Mouse (Mus musculus) stomach, postnatal 0 days (tissue): ENCODE measurements around the gene Rnf41. TPM values are rescaled to one million over a fixed set of nuclear protein-coding genes. Genes with fewer than 3 reads are reported as not detected.

Source experiments
- ATAC-seq: fragments of 200-750 bp; cut with Nextera tagmentation; 2 replicates; pipeline ENCODE4 v1.8.0; 2017; ENCODE audit not compliant: low FRiP score, low TSS enrichment
- DNase-seq: peaks from one replicate; pipeline ENCODE4 v3.0.0-alpha.2; 2016; ENCODE audit warnings: low spot score
- H3K27ac ChIP-seq: fragments of 300-500 bp; sonication (generic); replicated peaks from 2 replicates; pipeline ENCODE4 v1.5.1; 2014; ENCODE audit warnings: mild to moderate bottlenecking, control low read depth
- H3K27me3 ChIP-seq: fragments of 300-500 bp; sonication (generic); 2 replicates; pipeline ENCODE4 v1.6.1; 2014; ENCODE audit warnings: low read length; ENCODE audit not compliant: control insufficient read depth, insufficient read depth
- H3K36me3 ChIP-seq: fragments of 300-500 bp; sonication (generic); 2 replicates; pipeline ENCODE4 v1.6.1; 2014; ENCODE audit warnings: low read length, mixed read lengths; ENCODE audit not compliant: control insufficient read depth, insufficient read depth
- H3K4me1 ChIP-seq: fragments of 300-500 bp; sonication (generic); replicated peaks from 2 replicates; pipeline ENCODE4 v1.6.1; 2014; ENCODE audit warnings: antibody characterized with exemption; ENCODE audit not compliant: control insufficient read depth, insufficient read depth
- H3K4me2 ChIP-seq: fragments of 300-500 bp; sonication (generic); replicated peaks from 2 replicates; pipeline ENCODE4 v1.6.1; 2014; ENCODE audit warnings: low read depth, mild to moderate bottlenecking, control low read depth, moderate library complexity
- H3K4me3 ChIP-seq: fragments of 300-500 bp; sonication (generic); 2 replicates; pipeline ENCODE4 v1.5.1; 2014; ENCODE audit warnings: low read depth, low read length, control low read depth
- H3K9ac ChIP-seq: fragments of 300-500 bp; sonication (generic); 2 replicates; pipeline ENCODE4 v1.6.1; 2014; ENCODE audit warnings: mild to moderate bottlenecking, low read length, control low read depth, mixed read lengths
- H3K9me3 ChIP-seq: fragments of 300-500 bp; sonication (generic); 2 replicates; pipeline ENCODE4 v1.6.1; 2016; ENCODE audit warnings: low read length; ENCODE audit not compliant: control insufficient read depth
- CTCF ChIP-seq: IDR thresholded peaks from 2 replicates; pipeline ENCODE4 v1.5.1; 2016; ENCODE audit warnings: antibody characterized with exemption, low read depth, mild to moderate bottlenecking, moderate library complexity
- EP300 ChIP-seq: optimal IDR thresholded peaks from 2 replicates; pipeline ENCODE3; 2016; ENCODE audit warnings: antibody characterized with exemption
- WGBS: fragments of 180-500 bp; shearing (Covaris S2); extraction: QIAGEN DNeasy Blood & Tissue Kit; methylation state at CpG from one replicate; pipeline ENCODE4 v1.1.7; 2014; 5-methylcytosine and 5-hydroxymethylcytosine counted together
- polyA plus RNA-seq: library from polyadenylated mRNA; unstranded; fragments of >200 nt; fragmentation: Nextera tagmentation; extraction: Ambion mirVana; gene quantifications from 2 replicates; pipeline ENCODE4 v1.2.1, GENCODE M21; 2015

The Rnf41 gene
- 18.9 and 20.1 TPM in 2 replicates for polyA plus RNA-seq

DNA sequence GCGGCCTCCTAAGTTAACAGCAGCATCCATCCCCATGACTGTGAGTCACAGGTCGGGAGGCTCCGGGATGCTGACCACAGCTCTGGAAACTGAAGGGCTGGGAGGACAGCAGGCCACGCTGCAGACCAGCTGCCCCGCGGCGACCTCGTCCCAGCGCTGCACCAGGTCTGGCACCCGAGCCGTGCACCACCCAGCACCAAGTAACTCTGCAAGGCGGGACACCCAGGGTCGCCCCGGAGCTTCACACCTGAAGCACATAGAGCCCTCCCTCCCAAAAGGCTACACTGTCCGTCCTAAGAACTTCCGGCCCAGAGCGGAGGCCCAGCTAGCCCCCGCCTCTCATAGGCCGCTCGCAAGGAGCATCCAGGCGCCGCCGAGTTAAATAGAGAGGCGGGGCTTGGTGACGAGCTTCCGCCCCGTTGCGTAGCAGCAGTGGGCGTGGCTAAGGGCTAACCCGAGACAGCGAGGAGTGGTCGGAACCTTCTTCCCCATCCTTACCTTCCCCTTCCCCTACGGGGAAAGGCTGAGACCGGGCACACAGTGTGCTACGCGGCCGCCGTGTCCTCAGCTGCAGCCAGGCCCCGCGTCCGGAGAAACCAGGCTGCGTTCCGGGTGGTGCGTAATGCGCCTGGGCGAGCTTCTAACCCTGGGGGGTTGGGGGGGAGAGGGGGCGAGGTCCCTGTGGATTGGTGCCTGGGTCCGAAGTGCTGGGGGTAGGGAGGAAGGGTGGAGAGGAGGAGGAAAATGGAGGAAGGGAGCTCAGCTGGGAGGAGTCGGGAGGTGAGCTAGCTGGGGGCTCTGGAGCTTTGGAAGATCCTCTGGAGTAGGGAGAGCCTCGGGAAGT, at the start of gene Rnf41, which contains the start of gene Nabp2:
Gene Rnf41 (plus strand): TSS at position 447 of the 844 bp plus-strand sequence.
Gene Nabp2 (minus strand): TSS at position 282 of the 844 bp plus-strand sequence.
- TF ChIP-seq CTCF (no peak; the same call in 1 of the 2 replicates), EP300 (peak; percentile 47)
- Histone ChIP-seq H3K4me3 (peak within 1 kb of the TSS; percentile 93), H3K9me3 (no peaks in the 10 kb centered on the region), H3K4me1 (no peaks in the 10 kb centered on the region; the same call in 1 of the 2 replicates), H3K36me3 (no peaks in the 10 kb centered on the region; the same call in 1 of the 2 replicates), H3K27ac (peak within 1 kb of the TSS; percentile 96), H3K4me2 (peak within 1 kb of the TSS; percentile 87), H3K27me3 (no peaks in the 10 kb centered on the region), H3K9ac (peak within 1 kb of the TSS; percentile 83)
- ATAC-seq, result peak; percentile 88
- peak; percentile 96 for DNase-seq
- under 1% methylated on average over 44 of the region's 50 CpGs for WGBS

DNA sequence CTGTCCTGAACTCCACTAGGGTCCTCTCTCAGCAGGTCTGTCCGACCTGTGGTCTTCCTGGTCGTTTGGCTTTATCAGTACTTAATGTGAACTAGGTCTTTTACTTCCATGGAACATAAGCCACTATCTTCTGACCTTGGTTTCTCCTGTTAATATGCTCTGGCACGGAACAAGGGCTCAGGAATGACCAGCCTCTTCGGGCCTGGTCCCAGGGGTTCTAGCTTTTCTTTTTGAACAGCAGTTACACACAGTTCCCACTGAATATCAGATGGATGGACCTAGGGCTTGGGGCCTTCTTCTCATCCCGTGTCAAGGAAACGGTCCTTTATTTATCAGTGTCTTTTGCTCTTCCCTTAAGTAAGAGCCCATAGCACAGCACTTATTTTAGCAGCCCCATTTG, 49.6 kb upstream of the Rnf41 start:
- Histone ChIP-seq H3K9me3 (no peaks in the 10 kb centered on the region), H3K4me3 (no peak overlapping the region), H3K4me2 (no peak overlapping the region), H3K9ac (no peak overlapping the region), H3K4me1 (no peaks in the 10 kb centered on the region), H3K27me3 (no peaks in the 10 kb centered on the region), H3K36me3 (peaks cover 19% of the 10 kb centered on the region), H3K27ac (no peak overlapping the region)
- TF ChIP-seq EP300, result no peak
- TF ChIP-seq CTCF, result no peak
- ATAC-seq (no peak), DNase-seq (no peak)
- 88% methylated on average over 6 of the region's 6 CpGs for WGBS

DNA sequence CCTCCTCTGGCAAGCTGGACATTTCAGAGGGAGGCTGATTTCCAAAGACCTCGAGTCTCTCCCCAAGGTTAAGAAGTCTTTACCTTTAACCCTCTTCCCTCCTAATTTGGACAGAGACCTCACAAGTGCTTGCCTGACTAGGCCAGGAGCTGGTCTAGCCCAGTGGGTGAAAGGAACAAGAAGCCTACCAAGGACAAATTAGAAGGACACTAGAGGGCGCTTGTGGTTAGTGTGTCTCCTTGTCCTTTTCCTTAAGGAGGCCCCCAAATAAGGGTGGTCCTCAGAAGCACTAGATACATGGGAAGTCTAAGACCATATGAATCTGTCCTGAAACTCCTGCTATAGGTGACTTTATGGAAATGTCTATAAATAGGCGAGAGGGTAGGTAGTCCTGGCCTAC, 48.9 kb upstream of the Rnf41 start:
- ATAC-seq (0 out of 2 replicates have a peak, but pooled peaks have one; percentile 17), DNase-seq (no peak)
- Histone ChIP-seq H3K9me3 (no peaks in the 10 kb centered on the region), H3K27me3 (no peaks in the 10 kb centered on the region), H3K4me2 (no peak overlapping the region), H3K4me3 (no peak overlapping the region), H3K36me3 (peaks cover 16% of the 10 kb centered on the region; the same call in 1 of the 2 replicates), H3K9ac (no peak overlapping the region), H3K27ac (no peak overlapping the region), H3K4me1 (no peaks in the 10 kb centered on the region)
- 47% methylated on average over 3 of the region's 3 CpGs for WGBS
- TF ChIP-seq CTCF (peak; percentile 73), EP300 (no peak)

DNA sequence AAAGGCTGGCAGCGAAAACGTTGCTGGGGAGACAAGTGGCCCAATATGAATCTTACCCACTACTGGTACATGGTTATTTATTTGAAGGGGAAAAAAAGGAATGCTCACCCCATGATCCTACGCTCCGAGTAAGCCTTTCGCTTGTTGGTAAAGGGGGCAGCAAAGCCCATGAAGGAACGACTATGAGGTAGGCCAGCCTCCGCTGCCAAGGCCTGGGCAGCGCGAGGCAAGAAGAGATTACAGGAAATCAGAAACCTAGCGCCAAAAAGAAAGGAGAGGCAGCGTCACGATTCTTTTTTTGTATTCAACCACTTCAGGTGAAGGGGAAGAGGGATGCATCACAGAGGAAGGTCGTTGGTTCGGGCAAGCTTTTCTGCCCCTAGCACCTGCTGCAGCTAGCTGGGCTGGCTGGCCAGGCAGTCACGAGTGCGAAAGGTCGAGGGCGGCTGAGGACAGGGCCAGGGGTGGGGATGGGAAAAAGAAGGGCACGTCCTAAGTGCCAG, 43.5 kb upstream of the Rnf41 start:
- Histone ChIP-seq H3K27ac (peak overlapping the region; percentile 95), H3K4me1 (no peaks in the 10 kb centered on the region), H3K4me2 (peak overlapping the region; percentile 62), H3K36me3 (peaks cover 5% of the 10 kb centered on the region; the same call in 1 of the 2 replicates), H3K27me3 (no peaks in the 10 kb centered on the region), H3K9ac (peak overlapping the region; percentile 76), H3K4me3 (peak overlapping the region; percentile 66), H3K9me3 (no peaks in the 10 kb centered on the region)
- ATAC-seq, result no peak
- DNase-seq, result no peak
- TF ChIP-seq CTCF, result no peak
- TF ChIP-seq EP300, result no peak
- WGBS, result 15% methylated on average over 19 of the region's 19 CpGs

DNA sequence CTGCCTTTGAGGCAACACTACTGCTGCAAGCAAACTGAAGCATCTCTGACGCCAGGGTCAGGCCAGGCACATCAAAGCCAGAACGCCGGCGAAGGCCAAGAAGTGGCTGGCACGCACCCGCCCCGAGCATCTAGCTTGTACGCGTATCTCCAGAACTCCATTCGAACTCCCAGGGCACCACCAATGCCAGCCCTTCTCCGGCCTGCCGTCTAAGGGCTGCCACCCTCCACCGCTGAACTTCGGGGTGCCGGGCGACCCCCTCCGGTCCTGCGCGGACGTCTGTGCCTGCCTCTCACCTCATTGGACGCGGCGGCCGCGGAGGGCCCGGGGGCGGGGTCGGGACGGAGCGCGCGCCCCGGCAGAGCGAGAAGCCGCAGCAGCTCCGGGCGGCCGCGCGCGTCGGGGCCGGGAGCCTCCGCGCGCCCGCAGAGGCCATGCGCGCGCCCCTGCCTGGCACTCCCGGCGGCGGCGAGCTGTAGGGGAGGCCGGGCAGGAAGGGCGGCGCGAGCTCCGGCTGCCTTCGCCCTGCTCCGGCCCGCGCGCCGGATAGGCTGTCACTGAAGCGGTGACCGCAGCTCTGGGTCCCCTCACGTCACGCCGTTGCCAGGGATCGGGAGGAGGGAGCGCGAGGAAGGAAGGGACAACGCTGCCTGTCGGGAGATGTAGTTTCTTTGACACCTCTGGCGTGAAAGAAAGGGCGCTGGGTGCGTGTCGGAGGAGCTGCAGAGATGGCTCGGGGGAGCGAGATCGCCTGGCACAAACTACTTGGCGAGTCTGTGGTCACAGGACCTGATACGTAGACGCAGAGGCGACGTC, 42.8 kb upstream of the Rnf41 start, which contains the start of gene Coq10a:
Gene Coq10a (minus strand): TSS at position 596 of the 816 bp plus-strand sequence.
- Histone ChIP-seq H3K36me3 (no peaks in the 10 kb centered on the region), H3K4me3 (peak within 1 kb of the TSS; percentile 66), H3K4me1 (no peaks in the 10 kb centered on the region), H3K4me2 (peak within 1 kb of the TSS; percentile 62), H3K27ac (peak within 1 kb of the TSS; percentile 95), H3K27me3 (no peaks in the 10 kb centered on the region), H3K9ac (peak within 1 kb of the TSS; percentile 76), H3K9me3 (no peaks in the 10 kb centered on the region)
- DNase-seq, result peak; percentile 94
- peak; percentile 95 for ATAC-seq
- under 1% methylated on average over 64 of the region's 87 CpGs for WGBS
- TF ChIP-seq CTCF (0 out of 2 replicates have a peak, but pooled peaks have one; percentile 12), EP300 (no peak)
